Mouse (Mus musculus): Measurements from ENCODE around the gene Gm49333. TPM values are rescaled to one million over a fixed set of nuclear protein-coding genes. Genes with fewer than 3 reads are reported as not detected.

Gm49333 gene
- total RNA-seq (2015) (not detected in 2 replicates), total RNA-seq (2017) (not detected in 2 replicates)

DNA sequence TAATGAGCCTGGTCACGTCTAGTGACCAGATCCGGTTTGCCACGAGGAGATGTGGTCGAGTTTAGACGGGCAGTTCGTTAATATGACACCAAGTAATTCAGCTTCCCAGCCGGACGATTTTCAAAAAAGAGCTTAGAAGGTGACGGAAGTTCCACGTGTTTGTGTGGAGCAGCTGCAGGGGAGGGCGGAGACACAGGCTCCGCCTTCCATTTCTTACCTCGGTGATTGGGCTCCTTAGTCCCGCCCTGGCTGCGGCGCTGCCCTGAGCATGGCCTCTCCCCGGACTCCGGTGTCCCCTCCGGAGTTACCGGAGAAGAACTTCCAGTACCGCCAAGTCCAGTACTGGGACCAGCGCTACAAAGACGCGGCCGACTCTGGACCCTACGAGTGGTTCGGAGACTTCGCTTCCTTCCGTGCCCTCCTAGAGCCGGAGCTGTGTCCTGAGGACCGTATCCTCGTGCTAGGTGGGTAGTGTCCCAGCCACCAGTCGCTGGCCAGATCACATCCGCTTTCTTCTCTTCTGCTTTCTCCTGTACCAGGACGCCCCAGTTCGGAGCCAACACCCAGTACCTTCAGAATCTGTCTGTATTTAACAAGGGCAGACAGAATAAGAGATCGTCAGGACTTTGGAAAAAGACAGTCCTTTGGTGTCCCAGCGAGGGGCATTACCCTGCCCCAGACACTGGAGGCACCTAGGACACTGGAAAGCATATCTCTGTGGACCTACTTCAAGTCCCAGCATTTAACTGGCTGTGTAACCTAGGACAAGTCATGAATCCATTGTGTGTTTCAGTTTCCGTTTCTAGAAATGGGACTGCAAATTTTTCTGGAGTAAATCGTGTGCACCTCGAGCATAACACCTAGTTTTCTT is at the start of gene Gm49333, which contains the start of the genes Eef1akmt4 and Alg3:
Gene Gm49333, plus strand, starts transcription at position 254 of the 871 bp plus-strand sequence.
Gene Eef1akmt4, plus strand, starts transcription at position 237 of the 871 bp plus-strand sequence.
Gene Alg3, minus strand, starts transcription at position 379 of the 871 bp plus-strand sequence.
- peak; percentile 94 for ATAC-seq (ENCODE audit: poor library complexity, severe bottlenecking)

DNA sequence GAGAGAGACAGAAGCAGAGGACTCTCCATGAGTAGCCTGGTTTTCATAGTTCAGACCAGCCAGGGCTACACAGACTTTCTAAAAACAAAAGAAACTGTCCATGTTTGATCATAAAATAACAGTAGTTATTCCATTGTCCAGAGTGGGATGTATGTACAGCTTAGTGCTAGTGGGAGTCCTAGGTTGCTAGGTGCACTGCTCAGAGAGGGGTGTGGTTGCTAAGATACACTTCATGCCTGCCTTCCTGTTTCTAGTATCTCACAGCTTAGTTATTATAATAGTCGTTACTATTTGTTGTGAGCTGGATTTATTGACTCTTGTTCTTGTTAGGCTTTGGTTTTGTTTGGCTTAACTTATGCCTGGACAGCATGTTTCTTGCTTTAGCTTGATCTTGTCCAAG is 46.3 kb upstream of the Gm49333 start:
- ATAC-seq (ENCODE audit: poor library complexity, severe bottlenecking) = no peak

- ATAC-seq (ENCODE audit: poor library complexity, severe bottlenecking) = no peak
Observed at GRCm38 (mm10) chr16:20589366-20589938, 22.0 kb upstream of the Gm49333 start, which contains the start of gene Vwa5b2. TSS of gene Vwa5b2 (plus strand) at chr16:20589471.

GRCm38 (mm10) chr16:20589939-20590679 is 21.3 kb upstream of the Gm49333 start:
- no peak for ATAC-seq (ENCODE audit: poor library complexity, severe bottlenecking)

DNA sequence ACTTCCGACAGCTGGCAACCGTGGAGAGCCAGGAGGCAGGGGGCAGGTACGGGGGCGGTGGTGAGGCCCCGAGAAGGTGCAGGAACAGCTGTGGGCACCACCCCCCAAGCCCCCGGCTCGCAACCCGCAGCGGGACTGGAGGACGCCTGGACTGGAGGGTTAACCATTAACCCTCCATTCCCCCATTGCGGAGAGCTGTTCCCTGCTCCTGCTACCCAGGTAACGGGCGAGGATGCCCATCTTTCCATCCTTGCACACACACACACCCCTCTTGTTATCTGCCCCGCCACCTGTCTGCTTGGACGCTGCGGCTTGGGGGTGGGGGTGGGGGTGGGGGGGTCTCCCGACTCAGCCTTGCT is 20.8 kb upstream of the Gm49333 start:
- no peak for ATAC-seq (ENCODE audit: poor library complexity, severe bottlenecking)

DNA sequence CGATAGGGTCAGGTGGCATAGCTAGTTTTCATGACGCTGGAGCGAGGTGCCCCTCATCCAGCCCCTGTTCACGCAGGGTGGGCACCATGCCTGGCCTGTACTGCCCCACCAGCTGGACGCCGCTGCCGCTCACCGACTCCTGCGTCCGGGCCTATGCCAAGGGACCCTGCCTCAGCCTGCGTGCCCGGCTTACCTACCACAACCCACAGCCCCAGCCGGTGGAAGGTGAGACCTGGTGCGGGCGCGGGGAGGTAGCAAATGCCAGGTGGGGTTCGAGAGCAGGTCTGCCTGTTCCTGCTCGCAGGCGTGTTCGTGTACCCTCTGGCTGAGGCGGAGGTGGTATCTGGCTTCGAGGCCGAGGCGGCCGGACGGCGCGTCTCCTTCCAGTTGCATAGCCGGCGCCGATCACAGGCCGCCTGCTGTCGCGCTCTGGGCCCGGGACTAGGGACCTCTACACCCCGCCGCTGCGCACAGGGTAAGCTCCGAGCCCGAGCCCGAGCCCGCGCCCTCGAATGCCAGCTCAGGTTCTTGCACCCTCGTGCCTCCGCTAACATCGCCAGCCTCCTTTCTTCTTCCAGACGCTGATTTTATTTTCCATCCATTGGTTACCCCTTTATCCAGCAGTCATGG is 20.2 kb upstream of the Gm49333 start:
- ATAC-seq (ENCODE audit: poor library complexity, severe bottlenecking) = no peak

DNA sequence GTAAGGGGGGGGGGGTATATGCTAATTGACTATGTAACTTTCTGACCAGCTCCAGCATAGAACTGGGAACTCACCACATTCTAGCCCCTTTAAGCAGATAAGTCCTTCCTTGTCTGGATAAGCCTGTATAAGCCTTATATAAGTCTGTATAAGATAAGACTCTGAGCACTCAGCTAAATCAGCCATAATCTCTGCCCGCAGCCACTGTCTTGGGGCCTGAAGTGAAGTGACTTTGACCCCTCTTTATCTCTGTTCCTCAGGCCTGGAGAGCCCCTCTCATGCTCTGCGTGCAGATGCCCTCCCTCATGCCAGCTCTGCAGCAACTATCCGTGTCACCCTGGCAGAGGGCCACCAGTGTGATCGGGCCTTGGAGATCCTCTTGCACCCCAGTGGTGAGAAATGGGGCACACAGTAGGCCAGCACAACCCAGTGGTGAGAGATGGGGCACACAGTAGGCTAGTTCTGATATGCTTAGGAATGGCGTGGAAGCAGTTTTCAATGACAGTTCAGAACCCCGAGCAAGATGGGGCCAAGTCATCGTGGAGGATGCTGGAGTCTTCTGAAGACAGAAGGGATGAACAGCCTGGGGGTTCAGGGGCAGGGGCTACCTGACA is 16.2 kb upstream of the Gm49333 start:
- no peak for ATAC-seq (ENCODE audit: poor library complexity, severe bottlenecking)

- ATAC-seq (ENCODE audit: poor library complexity, severe bottlenecking) = no peak
Observed at GRCm38 (mm10) chr16:20595737-20596136, 15.7 kb upstream of the Gm49333 start.

GRCm38 (mm10) chr16:20596687-20597441 is 14.5 kb upstream of the Gm49333 start:
- no peak for ATAC-seq (ENCODE audit: poor library complexity, severe bottlenecking)

- ATAC-seq (ENCODE audit: poor library complexity, severe bottlenecking) = no peak
Observed at GRCm38 (mm10) chr16:20600511-20600910, 10.9 kb upstream of the Gm49333 start.

DNA sequence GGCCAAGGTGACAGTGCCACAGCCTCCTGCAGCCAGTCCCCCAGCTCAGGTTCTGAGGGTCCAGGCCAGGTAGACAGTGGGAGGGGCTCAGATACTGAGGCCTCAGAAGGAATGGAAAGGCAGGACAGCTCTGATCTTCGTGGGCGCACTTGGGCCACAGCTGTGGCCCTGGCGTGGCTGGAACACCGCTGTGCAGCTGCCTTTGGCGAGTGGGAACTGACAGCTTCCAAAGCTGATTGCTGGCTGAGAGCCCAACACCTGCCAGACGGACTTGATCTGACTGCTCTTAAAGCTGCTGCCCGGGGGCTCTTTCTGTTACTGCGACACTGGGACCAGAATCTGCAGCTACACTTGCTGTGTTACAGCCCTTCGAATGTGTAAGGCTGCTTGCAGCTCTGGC is 6.7 kb upstream of the Gm49333 start:
- no peak for ATAC-seq (ENCODE audit: poor library complexity, severe bottlenecking)

DNA sequence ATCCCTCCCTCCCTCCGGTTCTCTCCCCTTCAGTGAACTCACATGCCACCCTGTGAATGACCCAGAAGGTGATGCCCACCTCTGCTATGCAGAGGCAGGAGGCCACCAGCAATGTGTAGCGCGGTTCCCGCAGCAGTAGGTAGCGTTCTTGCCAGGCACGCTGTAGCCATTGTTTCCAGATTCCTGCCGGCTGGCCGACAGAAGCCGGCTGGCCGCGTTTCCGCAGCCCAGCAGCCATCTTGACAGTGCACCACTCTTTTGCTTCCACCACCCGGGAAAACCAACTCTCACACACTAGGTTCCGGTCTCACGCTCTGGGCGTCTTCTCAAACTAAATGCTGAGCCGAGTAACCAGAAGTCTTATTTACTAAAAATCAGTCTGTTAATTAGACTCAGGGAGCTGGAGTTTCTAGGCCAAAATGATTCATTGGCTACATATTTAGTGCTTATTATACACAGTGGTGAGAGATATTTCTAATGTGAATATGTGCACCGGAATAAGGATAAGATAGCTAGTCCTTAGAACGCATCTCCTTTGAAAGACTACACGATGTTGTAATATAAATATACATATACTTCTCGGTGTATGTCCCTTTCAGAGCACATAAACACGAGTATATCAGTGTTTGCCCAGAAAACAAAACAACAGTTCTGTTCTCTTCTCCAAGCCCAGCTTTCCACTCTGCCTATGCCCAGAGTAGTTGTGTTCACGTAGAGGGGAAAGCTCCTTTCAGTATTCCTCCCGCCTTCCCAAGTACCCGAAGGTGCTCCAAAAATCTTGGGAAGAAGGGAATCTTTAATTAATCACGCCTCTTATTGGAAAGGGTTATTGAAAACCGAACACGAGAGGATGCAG is 681 bp upstream of the Gm49333 start:
- ATAC-seq (ENCODE audit: poor library complexity, severe bottlenecking) = peak; percentile 75

DNA sequence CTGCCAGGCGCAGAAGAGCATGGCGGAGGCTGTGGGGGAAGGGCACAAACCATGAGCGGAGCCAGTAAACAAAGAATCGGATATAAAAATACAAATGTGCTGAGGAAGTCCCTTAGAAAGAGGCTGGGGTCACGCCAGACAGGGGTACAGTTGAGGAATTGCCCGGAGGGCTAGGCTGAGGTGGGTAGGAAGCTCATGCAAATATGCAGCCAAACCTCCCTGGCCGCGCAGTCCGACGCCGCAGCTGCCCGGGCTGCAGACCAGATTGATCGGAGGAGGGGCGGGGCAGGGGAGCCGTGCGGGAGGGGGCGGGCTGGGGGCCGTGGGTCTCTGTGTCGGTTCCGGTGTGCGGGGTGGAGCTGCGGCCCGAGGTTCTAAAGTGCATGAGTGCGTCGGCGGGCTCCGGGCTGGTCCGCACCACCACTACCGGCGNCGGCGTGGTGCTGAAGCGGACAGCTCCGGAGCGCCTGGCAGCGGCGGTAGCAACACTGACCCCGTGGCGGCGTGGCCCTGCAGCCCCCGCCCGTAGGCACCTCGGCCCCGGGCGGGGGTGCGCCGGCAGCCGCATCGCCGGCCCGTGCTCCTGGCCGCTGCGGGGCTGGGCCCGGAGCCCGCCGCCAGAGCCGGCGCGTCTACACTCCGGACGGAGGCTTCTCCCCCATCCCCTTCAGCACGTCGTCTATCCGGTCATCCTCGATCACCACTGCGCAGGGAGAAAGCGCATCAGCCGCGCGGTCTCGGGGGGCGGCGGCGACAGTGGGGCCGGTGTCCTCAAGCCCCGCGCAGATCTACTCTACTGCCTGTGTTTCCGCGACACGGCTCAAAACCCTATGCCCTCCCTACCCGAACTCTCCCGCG is 8.4 kb downstream of the Gm49333 start:
- peak; percentile 52 for ATAC-seq (ENCODE audit: poor library complexity, severe bottlenecking)

GRCm38 (mm10) chr16:20620399-20620735 is 9.0 kb downstream of the Gm49333 start:
- ATAC-seq (ENCODE audit: poor library complexity, severe bottlenecking) = no peak

- no peak for ATAC-seq (ENCODE audit: poor library complexity, severe bottlenecking)
Observed at GRCm38 (mm10) chr16:20620751-20621190, 9.4 kb downstream of the Gm49333 start.

DNA sequence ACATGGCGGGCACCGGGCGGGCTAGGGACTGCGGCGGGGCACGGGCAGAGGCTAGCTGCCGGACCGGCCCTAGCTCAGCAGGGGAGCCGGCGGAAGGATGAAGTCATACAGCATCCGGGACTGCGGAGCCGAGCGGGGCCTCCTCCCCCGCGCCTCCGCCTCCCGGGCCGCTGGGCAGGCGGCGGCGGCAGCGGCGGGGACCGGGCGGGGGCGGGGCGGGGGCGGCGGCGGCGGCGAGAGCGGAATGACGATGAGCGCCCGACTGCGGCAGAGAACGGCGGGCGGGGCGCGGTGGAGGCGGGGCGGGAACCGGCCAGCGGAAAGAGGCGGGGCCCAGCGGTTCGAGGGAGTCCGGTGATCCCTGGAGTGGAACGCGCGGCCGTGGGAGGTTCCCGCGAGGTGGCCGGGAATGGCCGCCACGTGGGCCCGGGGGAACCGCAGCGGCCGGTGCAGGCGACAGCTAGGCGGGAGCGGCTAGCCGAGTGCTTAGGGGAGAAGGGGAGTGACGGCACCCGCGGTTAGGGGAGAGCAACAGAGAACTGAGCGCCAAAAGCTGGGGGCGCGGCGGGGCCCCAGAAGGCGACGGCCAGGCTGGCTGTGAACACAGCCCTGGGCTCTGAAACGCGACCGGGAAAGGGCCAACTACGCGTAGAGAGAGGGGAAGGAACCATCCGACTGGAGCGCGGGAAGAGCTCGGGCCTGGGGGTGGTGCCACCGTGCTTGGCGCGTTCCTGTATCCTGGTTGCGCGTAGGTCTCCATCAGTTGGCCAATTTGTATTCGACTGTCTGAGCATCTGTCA is 10.0 kb downstream of the Gm49333 start, which contains the start of gene Camk2n2:
Gene Camk2n2, minus strand, starts transcription at position 97 of the 800 bp plus-strand sequence.
- ATAC-seq (ENCODE audit: poor library complexity, severe bottlenecking) = peak; percentile 62
